Mouse (Mus musculus) adrenal gland (tissue): ENCODE measurements at regions not wholly inside any gene's neighbourhood (a gene's known extent, or its start where the extent isn't known, plus 50 kb on each side); places are given as distances from the start of the nearest gene placed in this dataset.

ENCODE experiments used
- intact Hi-C: fragments of 180-260 bp; cut with DNase I; formaldehyde crosslinking; loops from one replicate; pipeline ENCODE4 v1.15.1; 2025

GRCm38 (mm10) chr1:185617691-185618090 is 163.0 kb downstream of the Slc30a10 start:
- intact Hi-C loops: no loop called here

GRCm38 (mm10) chr1:185619011-185619410 is 164.4 kb downstream of the Slc30a10 start:
- intact Hi-C loops: no loop called here

GRCm38 (mm10) chr1:185628401-185628800 is 173.8 kb downstream of the Slc30a10 start:
- intact Hi-C loops: no loop called here

GRCm38 (mm10) chr1:185629976-185630375 is 175.3 kb downstream of the Slc30a10 start:
- intact Hi-C loops: no loop called here

- intact Hi-C loops: no loop called here
Measured at GRCm38 (mm10) chr1:185638631-185639030, 184.0 kb downstream of the Slc30a10 start.

GRCm38 (mm10) chr1:185639486-185639885 is 184.8 kb downstream of the Slc30a10 start:
- intact Hi-C loops: no loop called here

- intact Hi-C loops: no loop called here
Measured at GRCm38 (mm10) chr1:185644026-185644425, 189.4 kb downstream of the Slc30a10 start.

GRCm38 (mm10) chr1:185648128-185648527 is 193.5 kb downstream of the Slc30a10 start:
- intact Hi-C loops: no loop called here

- intact Hi-C loops: no loop called here
Measured at GRCm38 (mm10) chr1:185648926-185649325, 194.3 kb downstream of the Slc30a10 start.

- intact Hi-C loops: no loop called here
Measured at GRCm38 (mm10) chr1:185650926-185651325, 196.3 kb downstream of the Slc30a10 start.

- intact Hi-C loops: no loop called here
Measured at GRCm38 (mm10) chr1:185655021-185655420, 200.4 kb downstream of the Slc30a10 start.

GRCm38 (mm10) chr1:185655461-185655860 is 200.8 kb downstream of the Slc30a10 start:
- intact Hi-C loops: no loop called here

- intact Hi-C loops: no loop called here
Measured at GRCm38 (mm10) chr1:185657286-185657685, 202.6 kb downstream of the Slc30a10 start.

- intact Hi-C loops: no loop called here
Measured at GRCm38 (mm10) chr1:185659476-185659875, 204.8 kb downstream of the Slc30a10 start.

- intact Hi-C loops: no loop called here
Measured at GRCm38 (mm10) chr1:185662336-185662735, 207.7 kb downstream of the Slc30a10 start.

- intact Hi-C loops: no loop called here
Measured at GRCm38 (mm10) chr1:185670029-185670741, 215.5 kb downstream of the Slc30a10 start.

- intact Hi-C loops: no loop called here
Measured at GRCm38 (mm10) chr1:185672940-185673339, 218.3 kb downstream of the Slc30a10 start.

GRCm38 (mm10) chr1:185675674-185676420 is 221.2 kb downstream of the Slc30a10 start:
- intact Hi-C loops: no loop called here

- intact Hi-C loops: loop anchor here (2.0 to 5.0 kb wide), 2 partner anchors 135 to 1040 kb away; no protein-coding TSS in a partner anchor
Measured at GRCm38 (mm10) chr1:185681610-185682457, 227.2 kb downstream of the Slc30a10 start.

- intact Hi-C loops: loop anchor here (2.0 to 5.0 kb wide), 2 partner anchors 136 to 1040 kb away; no protein-coding TSS in a partner anchor
Measured at GRCm38 (mm10) chr1:185682458-185682750, 227.8 kb downstream of the Slc30a10 start.

- intact Hi-C loops: loop anchor here (5.0 kb wide), 1 partner anchor 1038 kb away; no protein-coding TSS in a partner anchor
Measured at GRCm38 (mm10) chr1:185684638-185685037, 230.0 kb downstream of the Slc30a10 start.

- intact Hi-C loops: no loop called here
Measured at GRCm38 (mm10) chr1:185688506-185688905, 233.9 kb downstream of the Slc30a10 start.
